Mouse (Mus musculus): ENCODE measurements around the gene Synpr.
"Not testable (repeated sequence)": the region's sequence is repeated elsewhere in the genome, so short reads cannot be mapped to it uniquely, and the experiment has no call there.

The Synpr gene

GRCm38 (mm10) chr14:13284091-13284844 is at the start of gene Synpr:
Gene Synpr (plus strand): TSS chr14:13284780.
- DNase-seq (ENCODE audit: low spot score) = peak; percentile 18

GRCm38 (mm10) chr14:13236929-13237328 is 47.7 kb upstream of the Synpr start:
- no peak for DNase-seq (ENCODE audit: low spot score)

- DNase-seq (ENCODE audit: low spot score) = no peak
Measured at GRCm38 (mm10) chr14:13247431-13247830, 37.1 kb upstream of the Synpr start.

- DNase-seq (ENCODE audit: low spot score) = no peak
Measured at GRCm38 (mm10) chr14:13249361-13249760, 35.2 kb upstream of the Synpr start.

GRCm38 (mm10) chr14:13252594-13252993 is 32.0 kb upstream of the Synpr start:
- DNase-seq (ENCODE audit: low spot score) = no peak

- not testable (repeated sequence) for DNase-seq (ENCODE audit: low spot score)
Measured at GRCm38 (mm10) chr14:13254741-13255140, 29.8 kb upstream of the Synpr start.

- DNase-seq (ENCODE audit: low spot score) = no peak
Measured at GRCm38 (mm10) chr14:13262406-13262805, 22.2 kb upstream of the Synpr start.

- DNase-seq (ENCODE audit: low spot score) = no peak
Measured at GRCm38 (mm10) chr14:13266331-13266730, 18.2 kb upstream of the Synpr start.

- no peak for DNase-seq (ENCODE audit: low spot score)
Measured at GRCm38 (mm10) chr14:13267181-13267580, 17.4 kb upstream of the Synpr start.

- DNase-seq (ENCODE audit: low spot score) = no peak
Measured at GRCm38 (mm10) chr14:13283211-13283610, 1.4 kb upstream of the Synpr start.

- DNase-seq (ENCODE audit: low spot score) = no peak
Measured at GRCm38 (mm10) chr14:13284845-13285198, 242 bp downstream of the Synpr start.

GRCm38 (mm10) chr14:13285341-13286130 is 956 bp downstream of the Synpr start:
- DNase-seq (ENCODE audit: low spot score) = no peak

- DNase-seq (ENCODE audit: low spot score) = no peak
Measured at GRCm38 (mm10) chr14:13294200-13294599, 9.6 kb downstream of the Synpr start.

- no peak for DNase-seq (ENCODE audit: low spot score)
Measured at GRCm38 (mm10) chr14:13314323-13314722, 29.7 kb downstream of the Synpr start.

- no peak for DNase-seq (ENCODE audit: low spot score)
Measured at GRCm38 (mm10) chr14:13328461-13328860, 43.9 kb downstream of the Synpr start.

- no peak for DNase-seq (ENCODE audit: low spot score)
Measured at GRCm38 (mm10) chr14:13332497-13333306, 48.1 kb downstream of the Synpr start.

- no peak for DNase-seq (ENCODE audit: low spot score)
Measured at GRCm38 (mm10) chr14:13333372-13333771, 48.8 kb downstream of the Synpr start.

GRCm38 (mm10) chr14:13336162-13336561 is 51.6 kb downstream of the Synpr start:
- DNase-seq (ENCODE audit: low spot score) = no peak

GRCm38 (mm10) chr14:13340688-13341087 is 56.1 kb downstream of the Synpr start:
- DNase-seq (ENCODE audit: low spot score) = no peak

- no peak for DNase-seq (ENCODE audit: low spot score)
Measured at GRCm38 (mm10) chr14:13344240-13344639, 59.7 kb downstream of the Synpr start.

- no peak for DNase-seq (ENCODE audit: low spot score)
Measured at GRCm38 (mm10) chr14:13349170-13349865, 64.7 kb downstream of the Synpr start.

GRCm38 (mm10) chr14:13354154-13354553 is 69.6 kb downstream of the Synpr start:
- no peak for DNase-seq (ENCODE audit: low spot score)

Measured in ovary, postnatal 10 days (tissue).